Mouse (Mus musculus) limb, embryonic 14.5 days (tissue): ENCODE measurements at regions not wholly inside any gene's neighbourhood (a gene's known extent, or its start where the extent isn't known, plus 50 kb on each side); places are given as distances from the start of the nearest gene placed in this dataset.

Source experiments
- ATAC-seq: fragments of 200-750 bp; cut with Nextera tagmentation; 2 replicates; pipeline ENCODE4 v1.8.0; 2017; ENCODE audit warnings: low read depth, moderate number of reproducible peaks, moderate TSS enrichment; ENCODE audit not compliant: low FRiP score
- DNase-seq: peaks from one replicate; pipeline ENCODE4 v3.0.0-alpha.2; 2015; ENCODE audit warnings: low spot score
- H3K27ac ChIP-seq: fragments of 300-500 bp; sonication (generic); replicated peaks from 2 replicates; pipeline ENCODE4 v1.5.1; 2014; ENCODE audit warnings: low read depth, mild to moderate bottlenecking, low read length, moderate library complexity, mixed read lengths
- H3K27me3 ChIP-seq: fragments of 300-500 bp; sonication (generic); 2 replicates; pipeline ENCODE4 v1.6.1; 2014; ENCODE audit warnings: low read length, mixed read lengths; ENCODE audit not compliant: control insufficient read depth, insufficient read depth
- H3K36me3 ChIP-seq: fragments of 300-500 bp; sonication (generic); 2 replicates; pipeline ENCODE4 v1.6.1; 2014; ENCODE audit warnings: mild to moderate bottlenecking, low read length, moderate library complexity, mixed read lengths; ENCODE audit not compliant: control insufficient read depth, insufficient read depth
- H3K4me1 ChIP-seq: fragments of 300-500 bp; sonication (generic); 2 replicates; pipeline ENCODE4 v1.6.1; 2014; ENCODE audit warnings: antibody characterized with exemption, low read length, mixed read lengths; ENCODE audit not compliant: control insufficient read depth, insufficient read depth
- H3K4me2 ChIP-seq: fragments of 300-500 bp; sonication (generic); replicated peaks from 2 replicates; pipeline ENCODE4 v1.6.1; 2014; ENCODE audit warnings: low read depth, mild to moderate bottlenecking, low read length, moderate library complexity; ENCODE audit not compliant: severe bottlenecking
- H3K4me3 ChIP-seq: fragments of 300-500 bp; sonication (generic); replicated peaks from 2 replicates; pipeline ENCODE4 v1.5.1; 2014; ENCODE audit warnings: low read length
- H3K9ac ChIP-seq: fragments of 300-500 bp; sonication (generic); 2 replicates; pipeline ENCODE4 v1.6.1; 2014; ENCODE audit warnings: mild to moderate bottlenecking, low read depth, low read length, moderate library complexity; ENCODE audit not compliant: severe bottlenecking
- H3K9me3 ChIP-seq: fragments of 300-500 bp; sonication (generic); 2 replicates; pipeline ENCODE4 v1.6.1; 2016; ENCODE audit warnings: low read length; ENCODE audit not compliant: control insufficient read depth
- POLR2A ChIP-seq: fragments of 200-500 bp; IDR thresholded peaks from 2 replicates; pipeline ENCODE4 v1.8.0; 2012; ENCODE audit warnings: inconsistent platforms, mild to moderate bottlenecking, moderate library complexity, borderline replicate concordance; ENCODE audit not compliant: insufficient read depth, insufficient read length; ENCODE audit errors: extremely low read depth
- WGBS: fragments of 180-500 bp; shearing (Covaris S2); extraction: QIAGEN DNeasy Blood & Tissue Kit; methylation state at CpG from one replicate; pipeline ENCODE4 v1.1.7; 2014; 5-methylcytosine and 5-hydroxymethylcytosine counted together

DNA sequence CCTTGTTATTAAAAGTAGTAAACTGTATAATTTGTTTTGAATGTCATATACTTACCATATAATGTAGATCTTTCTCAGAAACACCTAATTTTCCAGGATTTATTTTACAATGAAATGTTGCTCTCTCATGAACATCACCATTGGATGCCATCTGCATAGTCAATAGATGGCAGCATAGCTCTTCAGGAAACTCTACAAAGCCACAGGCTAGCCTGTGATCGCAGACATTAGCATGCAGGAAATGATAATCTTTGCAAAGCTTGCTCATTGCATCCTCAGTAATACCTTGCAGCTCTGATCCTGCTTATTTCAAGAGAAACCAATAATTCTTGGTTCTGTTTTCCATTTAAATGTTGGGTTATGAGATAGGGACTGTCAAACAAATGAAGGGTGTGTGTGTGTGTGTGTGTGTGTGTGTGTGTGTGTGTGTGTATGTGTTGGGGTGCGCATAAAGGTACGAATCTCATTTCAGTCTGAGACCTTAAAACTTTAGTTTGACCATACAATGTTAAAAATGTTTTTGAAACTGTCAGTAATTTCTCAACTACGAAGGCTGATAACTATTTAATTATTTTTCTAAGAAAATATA is 1595.1 kb upstream of the Pcdh10 start:
- no peak overlapping the region for H3K9ac ChIP-seq
- no peak overlapping the region for H3K4me2 ChIP-seq
- H3K9me3 ChIP-seq = no peaks in the 10 kb centered on the region
- no peaks in the 10 kb centered on the region for H3K36me3 ChIP-seq
- H3K27me3 ChIP-seq = no peaks in the 10 kb centered on the region
- DNase-seq (peak; percentile 3), ATAC-seq (no peak)
- no peaks in the 10 kb centered on the region for H3K4me1 ChIP-seq
- WGBS = 72% methylated on average over 4 of the region's 4 CpGs
- no peak overlapping the region for H3K4me3 ChIP-seq
- H3K27ac ChIP-seq = no peak overlapping the region
- no peak for TF ChIP-seq POLR2A

- Histone ChIP-seq H3K4me2 (no peak overlapping the region), H3K9ac (no peak overlapping the region), H3K4me1 (no peaks in the 10 kb centered on the region), H3K4me3 (no peak overlapping the region), H3K27ac (no peak overlapping the region), H3K27me3 (no peaks in the 10 kb centered on the region), H3K9me3 (no peaks in the 10 kb centered on the region), H3K36me3 (no peaks in the 10 kb centered on the region)
- no peak for TF ChIP-seq POLR2A
- ATAC-seq = no peak
- WGBS = 83% methylated on average over 2 of the region's 2 CpGs
- DNase-seq = no peak
These were observed 1594.0 kb upstream of the Pcdh10 start for GRCm38 (mm10) chr3:43784170-43784569.
